Mouse (Mus musculus) kidney, postnatal 0 days (tissue): ENCODE data around the gene Klhl25. TPM values are rescaled to one million over a fixed set of nuclear protein-coding genes. Genes with fewer than 3 reads are reported as not detected.
"Not testable (repeated sequence)": the region's sequence is repeated elsewhere in the genome, so short reads cannot be mapped to it uniquely, and the experiment has no call there.

Source experiments
- ATAC-seq: fragments of 200-750 bp; cut with Nextera tagmentation; replicated peaks from 2 replicates; pipeline ENCODE4 v1.8.0; 2017; ENCODE audit warnings: low read depth, moderate number of reproducible peaks, moderate TSS enrichment, moderate library complexity; ENCODE audit not compliant: low FRiP score
- DNase-seq: peaks from one replicate; pipeline ENCODE4 v3.0.0-alpha.2; 2016; ENCODE audit warnings: low spot score
- H3K27ac ChIP-seq: fragments of 300-500 bp; sonication (generic); 2 replicates; pipeline ENCODE4 v1.5.1; 2014; ENCODE audit warnings: mild to moderate bottlenecking
- H3K27me3 ChIP-seq: fragments of 300-500 bp; sonication (generic); 2 replicates; pipeline ENCODE4 v1.6.1; 2014; ENCODE audit warnings: low read length, mixed read lengths; ENCODE audit not compliant: insufficient read depth
- H3K36me3 ChIP-seq: fragments of 300-500 bp; sonication (generic); 2 replicates; pipeline ENCODE4 v1.6.1; 2014; ENCODE audit warnings: low read length, mixed read lengths; ENCODE audit not compliant: insufficient read depth
- H3K4me1 ChIP-seq: fragments of 300-500 bp; sonication (generic); replicated peaks from 2 replicates; pipeline ENCODE4 v1.6.1; 2014; ENCODE audit warnings: antibody characterized with exemption, low read length, mixed read lengths; ENCODE audit not compliant: insufficient read depth
- H3K4me2 ChIP-seq: fragments of 300-500 bp; sonication (generic); 2 replicates; pipeline ENCODE4 v1.6.1; 2014; ENCODE audit warnings: mild to moderate bottlenecking, low read length, moderate library complexity, mixed read lengths
- H3K4me3 ChIP-seq: fragments of 300-500 bp; sonication (generic); replicated peaks from 2 replicates; pipeline ENCODE4 v1.5.1; 2014; ENCODE audit warnings: low read depth, low read length
- H3K9ac ChIP-seq: fragments of 300-500 bp; sonication (generic); 2 replicates; pipeline ENCODE4 v1.6.1; 2014; ENCODE audit warnings: low read depth, low read length
- H3K9me3 ChIP-seq: fragments of 300-500 bp; sonication (generic); replicated peaks from 2 replicates; pipeline ENCODE4 v1.6.1; 2016; ENCODE audit warnings: low read length, inconsistent platforms, mixed read lengths
- CTCF ChIP-seq: IDR thresholded peaks from 2 replicates; pipeline ENCODE4 v1.5.1; 2016; ENCODE audit warnings: antibody characterized with exemption, low read depth, mild to moderate bottlenecking, moderate library complexity
- WGBS: fragments of 180-500 bp; shearing (Covaris S2); extraction: QIAGEN DNeasy Blood & Tissue Kit; methylation state at CpG from one replicate; pipeline ENCODE4 v1.1.7; 2014; 5-methylcytosine and 5-hydroxymethylcytosine counted together
- polyA plus RNA-seq: library from polyadenylated mRNA; unstranded; fragments of >200 nt; fragmentation: Nextera tagmentation; extraction: Ambion mirVana; gene quantifications from 2 replicates; pipeline ENCODE4 v1.2.1, GENCODE M21; 2015

Klhl25 gene
- polyA plus RNA-seq, 1 experiment from 2014 or later: 10.5 TPM

GRCm38 (mm10) chr7:75868687-75869086 is 20.6 kb downstream of the Klhl25 start:
- Histone ChIP-seq H3K4me2 (no peak overlapping the region), H3K36me3 (peaks cover 37% of the 10 kb centered on the region), H3K9me3 (no peaks in the 10 kb centered on the region), H3K27ac (no peak overlapping the region), H3K27me3 (no peaks in the 10 kb centered on the region), H3K4me3 (no peak overlapping the region), H3K9ac (no peak overlapping the region), H3K4me1 (no peaks in the 10 kb centered on the region)
- WGBS: 80% methylated on average over 2 of the region's 2 CpGs
- TF ChIP-seq CTCF: no peak
- ATAC-seq (no peak), DNase-seq (no peak)

GRCm38 (mm10) chr7:75870551-75870950 is 22.4 kb downstream of the Klhl25 start:
- DNase-seq: no peak
- Histone ChIP-seq H3K4me3 (no peak overlapping the region), H3K9me3 (no peaks in the 10 kb centered on the region), H3K36me3 (peaks cover 30% of the 10 kb centered on the region), H3K9ac (no peak overlapping the region), H3K4me2 (no peak overlapping the region), H3K4me1 (no peaks in the 10 kb centered on the region), H3K27me3 (no peaks in the 10 kb centered on the region), H3K27ac (no peak overlapping the region)
- 64% methylated on average over 9 of the region's 9 CpGs for whole genome bisulfite sequencing
- no peak for TF ChIP-seq CTCF
- ATAC-seq: no peak

DNA sequence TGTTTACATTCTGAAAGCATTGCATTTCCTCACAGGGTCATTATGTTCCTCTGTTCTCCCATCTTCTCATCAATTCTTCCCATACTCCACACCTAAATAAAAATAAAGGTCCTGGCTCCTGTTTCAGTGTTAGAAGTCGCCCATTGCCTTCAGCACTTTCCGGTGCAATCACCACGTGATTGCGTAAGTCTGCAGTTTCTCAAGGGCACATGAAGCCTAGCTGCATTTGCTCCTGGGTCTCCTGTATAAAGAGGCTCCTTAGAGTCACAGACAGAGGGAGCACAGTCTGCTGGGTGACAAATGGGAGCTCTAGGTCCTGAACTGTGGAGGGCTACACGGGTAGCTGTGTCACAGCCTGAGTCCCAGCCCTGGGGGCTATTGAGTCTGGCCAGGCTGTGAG is 24.1 kb downstream of the Klhl25 start:
- H3K4me1 ChIP-seq: no peaks in the 10 kb centered on the region
- no peak overlapping the region for H3K9ac ChIP-seq
- no peak overlapping the region for H3K4me2 ChIP-seq
- peaks cover 14% of the 10 kb centered on the region; the same call in 1 of the 2 replicates for H3K36me3 ChIP-seq
- no peak for TF ChIP-seq CTCF
- no peak overlapping the region for H3K4me3 ChIP-seq
- ATAC-seq (no peak), DNase-seq (no peak)
- WGBS: 83% methylated on average over 5 of the region's 5 CpGs
- no peaks in the 10 kb centered on the region for H3K9me3 ChIP-seq
- no peaks in the 10 kb centered on the region for H3K27me3 ChIP-seq
- H3K27ac ChIP-seq: no peak overlapping the region

DNA sequence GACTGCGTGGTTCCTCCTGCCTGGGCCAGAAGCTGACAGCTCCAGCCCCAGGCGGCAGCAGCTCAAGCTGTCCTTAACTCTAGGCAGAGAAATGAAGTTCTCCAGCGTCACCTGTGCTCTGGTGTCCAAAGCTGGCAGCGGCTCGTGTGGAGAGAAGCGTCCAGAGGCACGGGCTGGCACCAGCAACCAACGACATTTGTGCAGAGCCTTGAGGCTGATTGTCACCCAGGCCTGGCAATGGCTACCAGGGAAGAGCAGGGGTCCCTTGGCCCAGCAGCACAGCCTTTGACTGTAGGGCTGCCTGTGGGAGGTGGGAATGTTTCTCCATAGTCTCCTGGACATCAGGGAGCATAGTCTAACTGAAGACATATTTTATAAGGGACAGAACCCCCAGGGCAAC is 24.6 kb downstream of the Klhl25 start:
- ATAC-seq: no peak
- peaks cover 13% of the 10 kb centered on the region; the same call in 1 of the 2 replicates for H3K36me3 ChIP-seq

DNA sequence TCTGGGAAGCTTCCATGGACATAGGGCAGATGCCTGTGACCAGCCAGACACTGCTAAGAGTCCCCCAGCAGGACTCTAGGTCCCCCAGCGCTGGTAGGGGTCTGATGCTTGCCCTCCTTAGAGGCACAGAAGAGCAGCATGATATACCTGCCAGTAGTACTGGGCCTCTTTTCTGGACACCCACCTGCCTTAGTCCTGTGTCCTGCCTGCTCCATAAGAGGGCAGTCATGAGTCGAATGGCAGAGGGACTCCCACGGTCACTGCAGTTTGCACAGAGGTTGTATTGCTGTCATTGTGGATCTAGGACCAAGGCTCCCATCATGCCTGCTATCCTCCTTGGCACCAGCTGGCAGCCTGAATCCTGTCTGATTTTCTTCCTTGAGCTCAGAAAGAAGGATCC is 25.1 kb downstream of the Klhl25 start:
- Histone ChIP-seq H3K4me2 (no peak overlapping the region), H3K9me3 (no peaks in the 10 kb centered on the region), H3K9ac (no peak overlapping the region), H3K36me3 (peaks cover 13% of the 10 kb centered on the region; the same call in 1 of the 2 replicates), H3K4me1 (no peaks in the 10 kb centered on the region), H3K4me3 (no peak overlapping the region), H3K27ac (no peak overlapping the region), H3K27me3 (no peaks in the 10 kb centered on the region)
- TF ChIP-seq CTCF: peak; percentile 40; the same call in 1 of the 2 replicates
- no peak for ATAC-seq
- no peak for DNase-seq
- WGBS: 74% methylated on average over 3 of the region's 3 CpGs

More for the DNA sequence above, 24.6 kb downstream of the Klhl25 start:
- no peaks in the 10 kb centered on the region for H3K9me3 ChIP-seq
- TF ChIP-seq CTCF: no peak
- no peaks in the 10 kb centered on the region for H3K4me1 ChIP-seq
- no peak overlapping the region for H3K4me2 ChIP-seq
- no peak overlapping the region for H3K27ac ChIP-seq
- no peak overlapping the region for H3K9ac ChIP-seq
- H3K27me3 ChIP-seq: no peaks in the 10 kb centered on the region
- no peak for DNase-seq
- no peak overlapping the region for H3K4me3 ChIP-seq
- 91% methylated on average over 8 of the region's 8 CpGs for WGBS

DNA sequence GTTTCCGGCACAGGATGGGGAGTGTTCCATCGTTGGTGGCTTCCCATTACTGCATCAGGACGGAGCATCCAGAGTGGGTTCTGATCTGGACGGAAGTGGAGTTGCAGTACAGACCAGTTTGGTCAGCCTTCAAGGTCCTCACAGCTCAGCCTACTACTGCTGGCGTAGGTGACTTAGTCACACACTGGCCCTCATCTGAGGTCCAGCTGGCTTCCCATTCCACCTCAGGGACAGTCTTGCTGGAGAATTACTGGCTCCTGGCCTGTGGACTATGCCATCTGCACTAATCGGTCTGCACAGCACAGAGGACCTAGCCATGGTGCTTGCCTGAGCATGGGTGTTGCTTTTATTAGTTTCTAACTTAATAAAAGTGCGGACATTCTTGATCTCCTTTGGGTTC is 25.6 kb downstream of the Klhl25 start:
- no peak for TF ChIP-seq CTCF
- no peak for ATAC-seq
- Histone ChIP-seq H3K9me3 (no peaks in the 10 kb centered on the region), H3K4me1 (no peaks in the 10 kb centered on the region), H3K4me2 (no peak overlapping the region), H3K27me3 (no peaks in the 10 kb centered on the region), H3K4me3 (no peak overlapping the region), H3K27ac (no peak overlapping the region), H3K9ac (no peak overlapping the region), H3K36me3 (peaks cover 13% of the 10 kb centered on the region; the same call in 1 of the 2 replicates)
- 96% methylated on average over 7 of the region's 7 CpGs for WGBS
- DNase-seq: no peak

- not testable (repeated sequence) for H3K9ac ChIP-seq, H3K4me2 ChIP-seq, H3K4me3 ChIP-seq, H3K9me3 ChIP-seq, H3K27me3 ChIP-seq, H3K4me1 ChIP-seq, H3K27ac ChIP-seq, DNase-seq, ATAC-seq, H3K36me3 ChIP-seq
- WGBS: 85% methylated on average over 2 of the region's 2 CpGs
Observed at GRCm38 (mm10) chr7:75879436-75879835, 31.3 kb downstream of the Klhl25 start.
